Mouse (Mus musculus): ENCODE data around the gene Shprh. TPM values are rescaled to one million over a fixed set of nuclear protein-coding genes. Genes with fewer than 3 reads are reported as not detected.
"Not testable (repeated sequence)": the region's sequence is repeated elsewhere in the genome, so short reads cannot be mapped to it uniquely, and the experiment has no call there.

Gene Shprh
- polyA plus RNA-seq, 1 experiment from 2014 or later = 21.0 TPM

- no peak overlapping the region for H3K4me3 ChIP-seq
- no peaks in the 10 kb centered on the region for H3K9me3 ChIP-seq (replicated peaks)
- H3K27ac ChIP-seq = no peak overlapping the region
- H3K4me1 ChIP-seq = no peaks in the 10 kb centered on the region
- peaks cover 85% of the 10 kb centered on the region for H3K36me3 ChIP-seq
- H3K27me3 ChIP-seq (ENCODE audit: low read depth, poor library complexity, severe bottlenecking) = no peaks in the 10 kb centered on the region
- DNase-seq (ENCODE audit: low spot score) = no peak
- WGBS = 96% methylated on average over 1 of the region's 1 CpGs
Observed at GRCm38 (mm10) chr10:11197341-11197740, 48.1 kb downstream of the Shprh start.

- H3K36me3 ChIP-seq = peaks cover 85% of the 10 kb centered on the region
- WGBS = 99% methylated on average over 2 of the region's 2 CpGs
- DNase-seq (ENCODE audit: low spot score) = no peak
- H3K4me3 ChIP-seq = no peak overlapping the region
- no peaks in the 10 kb centered on the region for H3K9me3 ChIP-seq (replicated peaks)
- no peaks in the 10 kb centered on the region for H3K27me3 ChIP-seq (ENCODE audit: low read depth, poor library complexity, severe bottlenecking)
- H3K27ac ChIP-seq = no peak overlapping the region
- H3K4me1 ChIP-seq = no peaks in the 10 kb centered on the region
Observed at GRCm38 (mm10) chr10:11198346-11198745, 49.1 kb downstream of the Shprh start.

GRCm38 (mm10) chr10:11199980-11200379 is 50.8 kb downstream of the Shprh start:
- H3K4me3 ChIP-seq = no peak overlapping the region
- DNase-seq (ENCODE audit: low spot score) = no peak
- no peaks in the 10 kb centered on the region for H3K4me1 ChIP-seq
- peaks cover 72% of the 10 kb centered on the region for H3K36me3 ChIP-seq
- H3K27me3 ChIP-seq (ENCODE audit: low read depth, poor library complexity, severe bottlenecking) = no peaks in the 10 kb centered on the region
- H3K27ac ChIP-seq = no peak overlapping the region
- 89% methylated on average over 4 of the region's 4 CpGs for WGBS
- no peaks in the 10 kb centered on the region for H3K9me3 ChIP-seq (replicated peaks)

- H3K4me3 ChIP-seq; H3K4me1 ChIP-seq; H3K27ac ChIP-seq; DNase-seq (ENCODE audit: low spot score); H3K9me3 ChIP-seq (replicated peaks); H3K27me3 ChIP-seq (ENCODE audit: low read depth, poor library complexity, severe bottlenecking): not testable (repeated sequence)
- WGBS = 88% methylated on average over 2 of the region's 2 CpGs
- peaks cover 63% of the 10 kb centered on the region for H3K36me3 ChIP-seq
Observed at GRCm38 (mm10) chr10:11205883-11206282, 56.7 kb downstream of the Shprh start.

GRCm38 (mm10) chr10:11208670-11209069 is 59.4 kb downstream of the Shprh start:
- 91% methylated on average over 1 of the region's 1 CpGs for WGBS

GRCm38 (mm10) chr10:11212003-11212402 is 62.8 kb downstream of the Shprh start:
- 91% methylated on average over 4 of the region's 4 CpGs for WGBS
- no peaks in the 10 kb centered on the region for H3K27me3 ChIP-seq (ENCODE audit: low read depth, poor library complexity, severe bottlenecking)
- no peak overlapping the region for H3K4me3 ChIP-seq
- no peaks in the 10 kb centered on the region for H3K4me1 ChIP-seq
- peaks cover 75% of the 10 kb centered on the region for H3K36me3 ChIP-seq
- no peak overlapping the region for H3K27ac ChIP-seq
- no peak for DNase-seq (ENCODE audit: low spot score)
- no peaks in the 10 kb centered on the region for H3K9me3 ChIP-seq (replicated peaks)

More at GRCm38 (mm10) chr10:11208670-11209069, 59.4 kb downstream of the Shprh start:
- Histone ChIP-seq H3K9me3 (replicated peaks) (no peaks in the 10 kb centered on the region), H3K27me3 (ENCODE audit: low read depth, poor library complexity, severe bottlenecking) (no peaks in the 10 kb centered on the region), H3K4me3 (no peak overlapping the region), H3K4me1 (no peaks in the 10 kb centered on the region), H3K36me3 (peaks cover 70% of the 10 kb centered on the region), H3K27ac (no peak overlapping the region)
- DNase-seq (ENCODE audit: low spot score) = no peak

GRCm38 (mm10) chr10:11226442-11226841 is 77.2 kb downstream of the Shprh start:
- Histone ChIP-seq H3K36me3 (no peaks in the 10 kb centered on the region), H3K27me3 (ENCODE audit: low read depth, poor library complexity, severe bottlenecking) (no peaks in the 10 kb centered on the region), H3K4me1 (no peaks in the 10 kb centered on the region), H3K9me3 (replicated peaks) (no peaks in the 10 kb centered on the region), H3K4me3 (no peak overlapping the region), H3K27ac (no peak overlapping the region)
- DNase-seq (ENCODE audit: low spot score) = no peak
- WGBS = 95% methylated on average over 3 of the region's 3 CpGs

- Histone ChIP-seq H3K4me3 (no peak overlapping the region), H3K9me3 (replicated peaks) (no peaks in the 10 kb centered on the region), H3K4me1 (no peaks in the 10 kb centered on the region), H3K36me3 (no peaks in the 10 kb centered on the region), H3K27me3 (ENCODE audit: low read depth, poor library complexity, severe bottlenecking) (no peaks in the 10 kb centered on the region), H3K27ac (no peak overlapping the region)
- WGBS = 54% methylated on average over 6 of the region's 6 CpGs
- DNase-seq (ENCODE audit: low spot score) = no peak
Observed at GRCm38 (mm10) chr10:11229545-11230178, 80.4 kb downstream of the Shprh start.

- DNase-seq (ENCODE audit: low spot score) = no peak
- 76% methylated on average over 3 of the region's 3 CpGs for WGBS
- H3K36me3 ChIP-seq = no peaks in the 10 kb centered on the region
- H3K4me1 ChIP-seq = no peaks in the 10 kb centered on the region
- no peaks in the 10 kb centered on the region for H3K27me3 ChIP-seq (ENCODE audit: low read depth, poor library complexity, severe bottlenecking)
- no peak overlapping the region for H3K4me3 ChIP-seq
- no peaks in the 10 kb centered on the region for H3K9me3 ChIP-seq (replicated peaks)
- no peak overlapping the region for H3K27ac ChIP-seq
Observed at GRCm38 (mm10) chr10:11233208-11233607, 84.0 kb downstream of the Shprh start.

GRCm38 (mm10) chr10:11242988-11243387 is 93.8 kb downstream of the Shprh start:
- H3K4me1 ChIP-seq; H3K27me3 ChIP-seq (ENCODE audit: low read depth, poor library complexity, severe bottlenecking); H3K27ac ChIP-seq; H3K36me3 ChIP-seq; H3K4me3 ChIP-seq; H3K9me3 ChIP-seq (replicated peaks); DNase-seq (ENCODE audit: low spot score): not testable (repeated sequence)
- WGBS = 54% methylated on average over 3 of the region's 3 CpGs

- H3K9me3 ChIP-seq (replicated peaks) = no peaks in the 10 kb centered on the region
- no peak overlapping the region for H3K4me3 ChIP-seq
- no peak overlapping the region for H3K27ac ChIP-seq
- no peak for DNase-seq (ENCODE audit: low spot score)
- H3K4me1 ChIP-seq = no peaks in the 10 kb centered on the region
- no peaks in the 10 kb centered on the region for H3K27me3 ChIP-seq (ENCODE audit: low read depth, poor library complexity, severe bottlenecking)
- 86% methylated on average over 3 of the region's 3 CpGs for WGBS
- no peaks in the 10 kb centered on the region for H3K36me3 ChIP-seq
Observed at GRCm38 (mm10) chr10:11248210-11248609, 99.0 kb downstream of the Shprh start.

- no peak overlapping the region for H3K27ac ChIP-seq
- H3K4me3 ChIP-seq = no peak overlapping the region
- H3K4me1 ChIP-seq = no peaks in the 10 kb centered on the region
- H3K27me3 ChIP-seq (ENCODE audit: low read depth, poor library complexity, severe bottlenecking) = no peaks in the 10 kb centered on the region
- no peaks in the 10 kb centered on the region for H3K36me3 ChIP-seq
- H3K9me3 ChIP-seq (replicated peaks) = no peaks in the 10 kb centered on the region
- WGBS = 88% methylated on average over 2 of the region's 2 CpGs
- no peak for DNase-seq (ENCODE audit: low spot score)
Observed at GRCm38 (mm10) chr10:11250247-11250997, 101.2 kb downstream of the Shprh start.

- not testable (repeated sequence) for H3K9me3 ChIP-seq (replicated peaks); H3K4me3 ChIP-seq; H3K4me1 ChIP-seq; H3K36me3 ChIP-seq; H3K27ac ChIP-seq; DNase-seq (ENCODE audit: low spot score); H3K27me3 ChIP-seq (ENCODE audit: low read depth, poor library complexity, severe bottlenecking)
- 85% methylated on average over 4 of the region's 4 CpGs for WGBS
Observed at GRCm38 (mm10) chr10:11253581-11253980, 104.4 kb downstream of the Shprh start.
